Mouse (Mus musculus) embryonic fibroblast, embryonic 13.5 days (primary cell): ENCODE measurements around the gene Gpr22.

ENCODE experiments used
- CTCF ChIP-seq: IDR thresholded peaks from 2 replicates; pipeline ENCODE4 v1.5.1; 2011; ENCODE audit warnings: mild to moderate bottlenecking, control low read depth, low read length, moderate library complexity, borderline replicate concordance; ENCODE audit not compliant: insufficient read depth
- POLR2A ChIP-seq: IDR thresholded peaks from 2 replicates; pipeline ENCODE4 v1.6.1; 2011; ENCODE audit warnings: low read depth, mild to moderate bottlenecking, control low read depth, low read length, moderate library complexity

- no peak for TF ChIP-seq CTCF
- no peak for TF ChIP-seq POLR2A
These were observed 20.9 kb upstream of the Gpr22 start for GRCm38 (mm10) chr12:31734616-31735015.
